Mouse (Mus musculus) limb, embryonic 13.5 days (tissue): ENCODE data around the gene Gca. TPM values are rescaled to one million over a fixed set of nuclear protein-coding genes. Genes with fewer than 3 reads are reported as not detected.
A peak's percentile ranks its signal among the peaks of the same experiment; 100 is the strongest.

Source experiments
- ATAC-seq: fragments of 200-750 bp; cut with Nextera tagmentation; 2 replicates; pipeline ENCODE4 v1.8.0; 2017; ENCODE audit warnings: low read depth, moderate number of reproducible peaks, moderate TSS enrichment; ENCODE audit not compliant: low FRiP score
- H3K27ac ChIP-seq: fragments of 300-500 bp; sonication (generic); 2 replicates; pipeline ENCODE4 v1.5.1; 2015; ENCODE audit warnings: inconsistent platforms, mild to moderate bottlenecking, moderate library complexity
- H3K27me3 ChIP-seq: fragments of 300-500 bp; sonication (generic); 2 replicates; pipeline ENCODE4 v1.6.1; 2015; ENCODE audit warnings: mild to moderate bottlenecking, inconsistent platforms
- H3K36me3 ChIP-seq: fragments of 300-500 bp; sonication (generic); 2 replicates; pipeline ENCODE4 v1.6.1; 2015; ENCODE audit warnings: inconsistent platforms, mild to moderate bottlenecking, moderate library complexity
- H3K4me1 ChIP-seq: fragments of 300-500 bp; sonication (generic); 2 replicates; pipeline ENCODE4 v1.6.1; 2015; ENCODE audit warnings: inconsistent platforms
- H3K4me2 ChIP-seq: fragments of 300-500 bp; sonication (generic); replicated peaks from 2 replicates; pipeline ENCODE4 v1.6.1; 2015; ENCODE audit warnings: inconsistent platforms, mild to moderate bottlenecking, moderate library complexity
- H3K4me3 ChIP-seq: fragments of 300-500 bp; sonication (generic); 2 replicates; pipeline ENCODE4 v1.5.1; 2015; ENCODE audit warnings: moderate library complexity, mild to moderate bottlenecking, inconsistent platforms
- H3K9ac ChIP-seq: fragments of 300-500 bp; sonication (generic); 2 replicates; pipeline ENCODE4 v1.6.1; 2015; ENCODE audit warnings: mild to moderate bottlenecking, inconsistent platforms
- H3K9me3 ChIP-seq: fragments of 300-500 bp; sonication (generic); 2 replicates; pipeline ENCODE4 v1.6.1; 2016; ENCODE audit warnings: inconsistent platforms
- WGBS: fragments of 180-500 bp; shearing (Covaris S2); methylation state at CpG from one replicate; pipeline ENCODE4 v1.1.7; 2015; 5-methylcytosine and 5-hydroxymethylcytosine counted together
- polyA plus RNA-seq: library from polyadenylated mRNA; unstranded; fragments of >200 nt; fragmentation: Nextera tagmentation; extraction: Ambion mirVana; gene quantifications from 2 replicates; pipeline ENCODE4 v1.2.1, GENCODE M21; 2015

Gene Gca
- 1.1 and 1.5 TPM in 2 replicates for polyA plus RNA-seq

DNA sequence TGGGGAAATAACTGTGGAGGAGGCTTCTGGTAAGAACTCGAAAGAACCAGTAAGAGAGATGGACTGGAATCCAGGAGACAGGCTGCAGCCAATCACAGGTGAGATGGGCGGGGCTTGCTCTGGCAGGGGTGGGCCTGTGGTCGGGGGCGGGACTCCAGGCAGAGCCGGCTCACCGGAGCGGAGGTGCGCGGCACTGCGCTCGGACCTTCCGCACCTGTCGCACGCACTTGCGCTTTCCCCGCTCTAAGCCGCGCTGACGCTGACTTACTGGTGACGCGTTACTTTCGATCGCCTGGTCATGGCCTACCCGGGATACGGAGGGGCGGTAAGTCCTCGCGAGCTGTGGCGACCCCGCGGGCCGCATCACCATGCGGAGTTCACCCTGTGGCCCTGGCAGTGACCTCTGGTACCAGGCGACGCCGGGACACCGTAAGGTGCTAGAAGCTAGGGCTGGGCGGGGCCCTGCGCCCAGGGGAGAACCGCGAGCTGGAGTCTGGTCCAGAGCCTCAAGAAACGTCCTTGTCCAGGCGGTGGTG lies at the start of gene Gca:
Gene Gca (plus strand): TSS at position 151 of the 536 bp plus-strand sequence.
- Histone ChIP-seq H3K36me3 (no peaks in the 10 kb centered on the region), H3K9me3 (no peaks in the 10 kb centered on the region), H3K9ac (peak within 1 kb of the TSS; percentile 57), H3K4me1 (no peaks in the 10 kb centered on the region), H3K27me3 (peaks cover 28% of the 10 kb centered on the region), H3K4me3 (peak within 1 kb of the TSS; percentile 57), H3K4me2 (peak within 1 kb of the TSS; percentile 96), H3K27ac (no peak within 1 kb of the TSS)
- WGBS, result under 1% methylated on average over 40 of the region's 43 CpGs
- ATAC-seq, result peak; percentile 95

DNA sequence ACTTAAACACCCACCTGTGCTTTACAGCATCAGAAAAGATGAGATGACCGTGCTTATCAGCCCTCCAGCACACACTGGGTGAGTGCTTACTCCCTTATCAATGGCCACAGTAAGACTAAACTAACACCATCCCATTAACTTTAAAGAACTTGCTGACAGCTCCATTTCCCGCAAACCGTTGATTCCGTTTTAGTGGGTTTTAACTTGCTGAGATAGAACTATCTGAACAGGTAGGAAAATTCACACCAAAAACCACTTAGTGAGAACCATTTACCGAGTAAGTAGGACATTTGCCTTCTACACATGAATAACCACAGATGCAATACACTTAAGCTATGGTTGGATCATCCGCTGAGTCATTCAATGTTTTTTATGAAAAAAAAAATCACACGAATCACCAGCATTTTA lies 45.1 kb upstream of the Gca start:
- Histone ChIP-seq H3K4me3 (no peak overlapping the region), H3K27ac (no peak overlapping the region), H3K9me3 (no peaks in the 10 kb centered on the region), H3K4me2 (no peak overlapping the region), H3K36me3 (no peaks in the 10 kb centered on the region), H3K9ac (no peak overlapping the region), H3K4me1 (no peaks in the 10 kb centered on the region), H3K27me3 (no peaks in the 10 kb centered on the region)
- WGBS, result 75% methylated on average over 7 of the region's 7 CpGs
- no peak for ATAC-seq

DNA sequence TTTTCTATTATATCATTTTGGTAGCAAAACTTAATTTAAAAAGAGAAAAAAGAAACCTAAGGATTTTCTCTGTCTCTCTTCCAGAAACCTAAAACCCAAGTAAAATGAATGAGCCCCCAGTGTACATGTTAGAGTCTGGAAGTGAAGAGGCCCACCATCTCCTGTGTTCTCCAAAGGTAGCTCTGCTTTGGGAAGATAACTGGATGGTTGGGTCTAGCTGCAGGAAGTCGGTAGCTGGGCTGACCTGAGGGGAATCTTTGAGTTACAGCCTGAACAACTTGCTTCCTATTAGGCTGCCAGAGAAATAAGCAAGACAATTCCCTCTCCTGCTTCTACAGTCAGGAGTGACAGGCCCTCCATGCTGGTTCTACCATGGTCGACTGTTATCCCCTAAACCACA lies 44.4 kb upstream of the Gca start:
- H3K4me3 ChIP-seq, result no peak overlapping the region
- ATAC-seq, result no peak
- H3K9ac ChIP-seq, result no peak overlapping the region
- WGBS, result 45% methylated on average over 2 of the region's 2 CpGs
- no peaks in the 10 kb centered on the region for H3K9me3 ChIP-seq
- no peak overlapping the region for H3K4me2 ChIP-seq
- H3K4me1 ChIP-seq, result no peaks in the 10 kb centered on the region
- H3K36me3 ChIP-seq, result no peaks in the 10 kb centered on the region
- H3K27ac ChIP-seq, result no peak overlapping the region
- H3K27me3 ChIP-seq, result no peaks in the 10 kb centered on the region

DNA sequence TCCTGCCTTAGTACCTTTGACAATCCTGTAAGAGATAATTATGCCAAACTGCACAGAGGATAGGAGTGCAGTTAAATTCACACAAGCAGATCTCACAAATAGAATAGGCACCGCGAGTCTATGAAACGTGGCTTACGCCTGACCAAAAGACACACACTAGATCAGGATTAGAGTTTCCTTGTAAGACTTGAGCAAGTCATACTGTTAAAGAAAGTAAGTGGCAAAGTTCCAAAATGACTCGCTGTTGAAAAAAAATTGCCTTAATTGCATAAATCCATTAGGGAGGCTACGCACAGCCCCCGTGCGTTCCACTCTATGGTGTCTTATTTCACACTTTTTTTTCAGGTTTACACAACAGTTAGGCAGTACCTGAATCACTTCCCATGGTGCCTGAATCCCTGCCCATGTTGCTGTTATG lies 41.1 kb upstream of the Gca start:
- no peak for ATAC-seq
- no peak overlapping the region for H3K27ac ChIP-seq
- H3K36me3 ChIP-seq, result no peaks in the 10 kb centered on the region
- H3K4me1 ChIP-seq, result no peaks in the 10 kb centered on the region
- H3K9me3 ChIP-seq, result no peaks in the 10 kb centered on the region
- WGBS, result 60% methylated on average over 8 of the region's 8 CpGs
- H3K9ac ChIP-seq, result no peak overlapping the region
- H3K4me2 ChIP-seq, result no peak overlapping the region
- H3K4me3 ChIP-seq, result no peak overlapping the region
- no peaks in the 10 kb centered on the region for H3K27me3 ChIP-seq

DNA sequence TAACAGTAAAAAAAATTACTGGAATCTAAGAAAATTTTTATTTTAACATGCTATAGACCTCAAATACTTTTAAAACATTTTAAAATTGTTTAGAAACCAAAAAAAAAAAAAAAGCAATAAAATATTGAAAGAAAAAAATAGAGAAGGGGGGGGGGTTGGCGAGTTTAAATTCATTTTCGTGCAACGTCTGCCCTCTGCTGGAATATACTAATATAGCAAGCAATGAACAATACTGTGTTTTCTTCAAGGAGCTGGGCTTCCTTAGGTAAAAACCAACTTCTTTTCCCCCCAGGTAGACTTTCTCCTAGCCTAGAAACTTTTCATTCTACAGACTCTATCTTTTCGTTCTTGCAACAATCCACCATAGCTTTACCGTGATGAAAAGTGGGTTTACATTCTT lies 36.4 kb upstream of the Gca start:
- Histone ChIP-seq H3K36me3 (no peaks in the 10 kb centered on the region), H3K4me3 (no peak overlapping the region), H3K4me1 (no peaks in the 10 kb centered on the region), H3K27me3 (0 out of 2 replicates have a peak, but pooled peaks cover 3% of the 10 kb centered on the region), H3K9me3 (no peaks in the 10 kb centered on the region), H3K27ac (no peak overlapping the region), H3K4me2 (no peak overlapping the region), H3K9ac (no peak overlapping the region)
- 14% methylated on average over 5 of the region's 5 CpGs for WGBS
- no peak for ATAC-seq

DNA sequence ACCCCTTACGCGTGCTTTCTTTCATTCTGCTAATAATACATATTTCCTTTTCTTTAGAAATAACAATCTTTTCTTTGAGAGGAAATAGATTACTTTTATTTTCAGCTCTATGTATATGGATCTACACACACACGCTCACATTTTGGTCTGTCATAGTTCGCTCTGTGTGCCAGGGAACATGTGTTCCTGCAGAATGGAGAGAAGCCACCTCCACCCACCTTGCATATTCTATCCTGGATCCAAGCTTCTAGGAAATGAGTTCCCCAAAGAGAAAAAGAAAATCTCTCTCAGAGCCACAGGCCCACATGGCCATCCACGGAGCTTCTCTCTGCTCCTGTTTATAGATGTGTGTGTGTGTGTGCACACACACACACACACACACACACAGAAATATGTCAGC lies 35.7 kb upstream of the Gca start:
- Histone ChIP-seq H3K9me3 (no peaks in the 10 kb centered on the region), H3K4me3 (no peak overlapping the region), H3K9ac (no peak overlapping the region), H3K36me3 (no peaks in the 10 kb centered on the region), H3K27ac (no peak overlapping the region), H3K4me1 (no peaks in the 10 kb centered on the region), H3K4me2 (no peak overlapping the region), H3K27me3 (0 out of 2 replicates have a peak, but pooled peaks cover 3% of the 10 kb centered on the region)
- no peak for ATAC-seq
- WGBS, result 86% methylated on average over 5 of the region's 5 CpGs

DNA sequence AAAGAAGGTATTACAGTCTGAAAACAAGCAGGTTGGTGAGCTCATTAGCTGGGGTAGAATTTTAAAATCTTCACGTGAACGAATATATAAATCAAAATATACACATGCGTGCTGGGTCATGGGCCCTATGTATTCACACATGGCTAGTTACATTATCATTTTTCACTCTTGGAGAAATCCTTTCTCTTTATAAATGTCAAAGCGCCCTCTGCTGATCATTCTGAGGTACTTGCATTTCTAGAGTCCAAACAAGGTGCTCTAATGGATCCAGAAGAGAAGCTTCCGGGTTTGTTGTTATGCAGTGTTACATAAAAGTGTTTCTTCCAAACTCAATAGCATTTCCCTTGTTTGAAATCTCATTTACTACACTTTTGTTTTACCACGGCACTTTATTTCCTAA lies 33.6 kb upstream of the Gca start:
- no peak overlapping the region for H3K4me3 ChIP-seq
- no peak overlapping the region for H3K4me2 ChIP-seq
- H3K4me1 ChIP-seq, result no peaks in the 10 kb centered on the region
- ATAC-seq, result no peak
- no peaks in the 10 kb centered on the region for H3K9me3 ChIP-seq
- no peaks in the 10 kb centered on the region for H3K36me3 ChIP-seq
- no peak overlapping the region for H3K27ac ChIP-seq
- 0 out of 2 replicates have a peak, but pooled peaks cover 3% of the 10 kb centered on the region for H3K27me3 ChIP-seq
- WGBS, result 27% methylated on average over 6 of the region's 6 CpGs
- H3K9ac ChIP-seq, result no peak overlapping the region

DNA sequence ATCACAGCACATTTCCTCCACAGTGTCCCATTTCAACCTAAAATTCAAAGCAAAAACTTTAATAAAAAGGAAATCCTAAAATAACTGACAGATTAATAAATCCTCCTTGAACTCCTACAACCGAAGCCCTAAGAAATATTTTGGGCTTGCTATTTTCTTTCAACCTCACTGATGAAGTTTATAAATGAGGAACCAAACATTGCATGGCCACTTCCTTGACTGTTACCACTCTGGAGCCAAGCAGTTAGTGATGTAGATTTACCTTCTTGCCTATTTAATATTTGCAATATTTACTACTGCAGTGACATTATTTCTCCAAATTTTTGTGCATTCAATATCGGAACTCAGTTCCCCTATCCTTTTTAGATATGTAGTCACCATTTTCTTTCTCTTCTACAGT lies 24.2 kb upstream of the Gca start:
- no peak overlapping the region for H3K9ac ChIP-seq
- WGBS, result 88% methylated on average over 2 of the region's 2 CpGs

DNA sequence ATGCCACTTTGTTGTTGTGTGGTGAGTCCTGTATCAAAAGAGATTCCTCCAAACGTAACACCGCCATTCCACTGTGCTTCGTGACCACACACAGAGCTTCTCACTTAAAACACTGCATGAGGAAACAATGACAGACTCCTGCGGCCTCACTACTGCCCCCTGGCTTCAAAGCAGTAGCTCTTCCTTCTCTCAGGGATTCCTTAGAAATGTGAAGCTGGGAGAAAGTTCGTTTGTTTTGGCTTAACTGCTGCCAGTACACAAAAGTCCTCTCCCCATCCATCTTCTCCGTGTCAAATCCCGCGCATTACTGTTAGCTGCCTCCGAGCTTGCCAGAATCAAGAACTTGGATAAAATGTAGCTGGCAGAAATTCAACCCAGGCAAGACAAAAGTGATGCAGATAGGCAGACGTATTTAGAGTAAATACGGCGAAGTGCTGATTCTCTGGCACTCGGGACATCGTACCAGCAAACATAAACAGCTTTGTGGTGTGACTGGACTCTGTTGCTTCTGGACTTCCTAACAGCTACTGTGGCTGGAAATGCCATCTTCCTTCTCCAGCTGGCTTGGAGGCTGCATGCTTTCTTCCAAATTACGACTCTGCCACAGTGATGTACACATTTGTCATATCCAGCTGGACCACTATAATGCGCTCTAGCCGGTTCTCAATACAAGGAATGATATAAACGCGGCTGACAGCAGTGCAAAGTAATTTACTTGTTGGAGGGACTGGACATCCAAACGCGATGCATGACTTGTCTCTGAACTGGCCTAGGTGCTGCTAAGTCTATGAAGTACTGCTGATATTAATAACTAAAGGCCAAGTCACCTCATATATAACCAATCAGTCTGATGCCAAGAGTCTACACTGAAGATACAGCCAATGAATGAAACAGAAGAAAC lies 20.4 kb upstream of the Gca start:
- WGBS, result 51% methylated on average over 21 of the region's 21 CpGs
- Histone ChIP-seq H3K9ac (no peak overlapping the region), H3K4me3 (no peak overlapping the region), H3K27me3 (peaks cover 6% of the 10 kb centered on the region; the same call in 1 of the 2 replicates), H3K4me2 (peak overlapping the region; percentile 19; the same call in 1 of the 2 replicates), H3K27ac (no peak overlapping the region), H3K36me3 (no peaks in the 10 kb centered on the region), H3K9me3 (no peaks in the 10 kb centered on the region), H3K4me1 (peaks cover 9% of the 10 kb centered on the region; the same call in 1 of the 2 replicates)
- ATAC-seq, result no peak

More for the DNA sequence above, 24.2 kb upstream of the Gca start:
- no peak for ATAC-seq
- Histone ChIP-seq H3K4me3 (no peak overlapping the region), H3K9me3 (no peaks in the 10 kb centered on the region), H3K36me3 (no peaks in the 10 kb centered on the region), H3K27ac (no peak overlapping the region), H3K27me3 (peaks cover 6% of the 10 kb centered on the region; the same call in 1 of the 2 replicates), H3K4me1 (no peaks in the 10 kb centered on the region), H3K4me2 (no peak overlapping the region)

DNA sequence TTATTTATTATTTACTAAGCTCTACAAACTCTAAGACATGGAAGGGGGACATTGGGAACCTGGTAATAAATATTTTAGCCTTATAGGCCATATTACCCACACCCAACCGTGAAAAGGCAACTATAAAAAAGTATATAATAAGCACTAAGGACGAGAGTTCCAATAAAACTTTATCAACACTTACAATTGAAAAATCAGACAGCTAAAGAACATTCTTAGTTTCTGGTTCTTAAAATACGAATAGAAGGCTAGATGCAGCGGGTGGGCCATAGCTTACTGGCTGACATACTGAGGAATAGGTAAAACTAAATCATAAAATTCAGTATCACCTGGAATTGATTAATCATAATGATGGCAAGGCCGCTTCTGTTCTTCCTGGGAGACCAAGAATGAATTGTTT lies 19.2 kb upstream of the Gca start:
- H3K4me3 ChIP-seq, result no peak overlapping the region
- no peak overlapping the region for H3K9ac ChIP-seq
- 69% methylated on average over 5 of the region's 5 CpGs for WGBS
- H3K27me3 ChIP-seq, result peaks cover 6% of the 10 kb centered on the region; the same call in 1 of the 2 replicates
- H3K4me1 ChIP-seq, result peaks cover 9% of the 10 kb centered on the region; the same call in 1 of the 2 replicates
- H3K27ac ChIP-seq, result no peak overlapping the region
- no peaks in the 10 kb centered on the region for H3K9me3 ChIP-seq
- no peaks in the 10 kb centered on the region for H3K36me3 ChIP-seq
- no peak overlapping the region for H3K4me2 ChIP-seq
- no peak for ATAC-seq

DNA sequence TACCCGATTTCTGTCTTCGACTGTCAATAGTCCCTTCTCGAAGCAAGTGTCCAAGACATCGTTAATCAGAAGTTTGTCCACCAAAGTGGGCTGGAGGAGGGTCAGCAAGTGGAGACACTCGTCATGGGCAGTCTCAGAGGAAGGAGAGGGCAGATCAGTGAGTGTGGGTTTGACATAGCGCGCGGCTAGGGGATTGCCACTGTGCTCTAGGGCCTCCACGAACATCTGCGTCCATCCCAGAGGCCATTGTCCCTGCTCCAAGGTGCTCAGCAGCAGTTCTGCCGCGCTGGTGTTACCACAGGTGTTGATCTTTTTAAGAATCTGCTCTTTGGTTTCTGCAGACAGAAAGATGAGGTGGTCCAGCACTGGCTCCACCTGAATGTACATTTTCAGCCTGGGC lies 18.6 kb upstream of the Gca start:
- peak overlapping the region; percentile 69; the same call in 1 of the 2 replicates for H3K9ac ChIP-seq

DNA sequence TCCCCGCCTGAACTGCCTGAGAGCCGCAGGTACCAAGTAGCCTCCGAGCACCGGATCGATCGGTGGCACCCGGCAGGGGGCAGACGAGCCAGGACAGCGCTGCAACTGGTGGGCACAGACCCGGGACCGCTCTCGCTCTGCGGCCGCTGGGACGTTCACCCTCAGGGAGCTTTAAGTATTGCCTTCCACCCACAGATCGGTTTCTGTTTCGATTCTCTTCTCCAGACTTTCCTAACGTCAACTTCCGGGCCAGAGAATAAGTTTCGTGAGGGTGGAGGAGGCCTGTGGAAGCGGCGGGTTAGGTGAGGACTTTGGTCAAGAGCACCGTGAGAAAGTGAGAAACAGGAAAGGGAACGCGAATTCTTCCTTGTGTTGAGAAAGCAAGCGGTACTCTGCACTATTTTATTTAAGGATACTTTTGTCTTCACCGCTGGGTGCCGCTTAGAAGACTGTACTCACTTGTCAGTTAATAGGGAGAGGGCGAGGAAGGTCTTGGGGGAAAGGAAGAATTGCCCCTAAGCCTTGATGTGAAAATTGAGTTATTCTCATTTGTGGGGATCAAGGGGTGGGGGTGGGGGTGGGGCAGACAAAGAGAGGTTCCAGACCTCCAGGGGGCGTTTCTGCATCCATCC lies 18.0 kb upstream of the Gca start, which contains the start of gene Ifih1:
Gene Ifih1 (minus strand): TSS at position 242 of the 632 bp plus-strand sequence.
- under 1% methylated on average over 30 of the region's 30 CpGs for WGBS

More for the DNA sequence above, 18.6 kb upstream of the Gca start:
- Histone ChIP-seq H3K27ac (no peak overlapping the region), H3K4me2 (peak overlapping the region; percentile 71), H3K9me3 (no peaks in the 10 kb centered on the region), H3K4me1 (peaks cover 9% of the 10 kb centered on the region; the same call in 1 of the 2 replicates), H3K36me3 (no peaks in the 10 kb centered on the region), H3K4me3 (peak overlapping the region; percentile 58), H3K27me3 (peaks cover 6% of the 10 kb centered on the region; the same call in 1 of the 2 replicates)
- peak; percentile 30 for ATAC-seq
- WGBS, result 37% methylated on average over 12 of the region's 12 CpGs

More for the DNA sequence above, 18.0 kb upstream of the Gca start, which contains the start of gene Ifih1:
- Histone ChIP-seq H3K4me2 (peak within 1 kb of the TSS; percentile 71), H3K27me3 (peaks cover 6% of the 10 kb centered on the region; the same call in 1 of the 2 replicates), H3K4me3 (peak within 1 kb of the TSS; percentile 58), H3K36me3 (no peaks in the 10 kb centered on the region), H3K4me1 (peaks cover 9% of the 10 kb centered on the region; the same call in 1 of the 2 replicates), H3K9me3 (no peaks in the 10 kb centered on the region), H3K27ac (no peak within 1 kb of the TSS), H3K9ac (peak within 1 kb of the TSS; percentile 69)
- ATAC-seq, result peak; percentile 87
